Mouse (Mus musculus): Measurements from ENCODE around the gene Plp1.

DNA sequence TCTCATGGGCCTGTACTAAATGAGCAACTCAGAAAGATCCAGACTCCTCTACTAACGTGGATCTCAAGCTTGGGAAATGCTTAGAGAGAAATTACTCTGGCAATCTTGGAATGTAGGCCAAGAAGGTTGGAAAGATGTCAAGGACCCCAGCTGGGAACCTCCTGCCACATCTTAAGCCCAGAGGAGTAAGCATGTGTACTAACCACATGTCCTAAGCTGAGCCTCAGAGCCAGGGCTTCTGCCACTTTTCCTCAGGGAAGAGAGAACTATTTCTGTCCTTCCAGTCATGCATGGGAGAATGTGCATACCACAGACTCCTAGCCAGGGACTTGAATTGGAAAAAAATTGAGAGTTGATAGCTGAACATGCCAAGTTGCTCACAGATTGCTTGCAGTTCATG lies 49.4 kb upstream of the Plp1 start:
- no peak for TF ChIP-seq CTCF (IDR thresholded peaks at IDR 0.05; ENCODE audit: low read depth)
- no peak for TF ChIP-seq EP300 (IDR thresholded peaks at IDR 0.05; ENCODE audit: low read depth)
